Mouse (Mus musculus): ENCODE measurements at regions not wholly inside any gene's neighbourhood (a gene's known extent, or its start where the extent isn't known, plus 50 kb on each side); places are given as distances from the start of the nearest gene placed in this dataset.

DNA sequence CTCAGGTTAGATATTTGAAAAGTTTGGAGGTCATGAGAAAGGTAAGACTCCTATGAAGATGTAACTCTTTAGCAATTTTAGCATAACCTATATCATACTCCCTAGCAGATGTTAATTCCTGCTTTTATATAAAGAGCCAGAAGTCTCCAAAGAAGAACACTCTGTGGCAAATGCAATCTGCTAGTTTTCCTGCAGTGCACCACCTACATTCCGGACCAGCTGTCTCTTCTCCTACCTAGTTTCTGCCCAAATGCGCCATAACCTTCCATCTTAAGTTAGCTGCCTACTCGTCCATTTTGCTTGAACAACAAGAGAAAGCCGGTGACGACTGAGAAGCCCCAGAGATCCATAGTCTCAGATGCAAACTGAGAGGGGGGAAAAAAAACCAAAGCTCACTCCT is 124.5 kb upstream of the Hmga2 start:
- H3K27me3 ChIP-seq (replicated peaks) = no peaks in the 10 kb centered on the region

DNA sequence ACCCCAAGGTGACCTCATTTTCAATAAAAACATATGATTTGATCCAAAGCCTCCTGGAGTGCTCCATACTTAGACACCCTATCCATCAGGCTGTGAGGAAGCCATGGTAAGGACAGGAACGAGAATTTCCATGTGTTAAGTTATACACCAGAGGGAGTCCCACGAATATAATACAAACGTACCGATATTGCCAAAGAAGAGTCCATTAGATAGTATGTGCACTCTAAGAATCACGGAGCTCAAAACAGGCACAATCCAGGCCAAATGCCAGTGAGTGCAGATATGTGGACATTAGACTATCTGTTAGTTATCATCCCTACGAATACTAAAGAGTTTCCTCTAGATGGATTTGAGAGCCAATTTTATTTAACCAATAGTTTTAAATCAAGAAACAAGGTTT is 123.3 kb upstream of the Hmga2 start:
- Histone ChIP-seq H3K4me1 (no peaks in the 10 kb centered on the region), H3K9me3 (no peaks in the 10 kb centered on the region), H3K27ac (no peak overlapping the region), H3K4me2 (no peak overlapping the region), H3K27me3 (replicated peaks) (no peaks in the 10 kb centered on the region), H3K36me3 (no peaks in the 10 kb centered on the region), H3K9ac (no peak overlapping the region), H3K4me3 (replicated peaks) (no peak overlapping the region)
- WGBS = 64% methylated on average over 6 of the region's 6 CpGs
- ATAC-seq (ENCODE audit: insufficient read depth, low FRiP score, low read depth) = no peak

More for the DNA sequence above, 124.5 kb upstream of the Hmga2 start:
- Histone ChIP-seq H3K27ac (no peak overlapping the region), H3K9me3 (no peaks in the 10 kb centered on the region), H3K9ac (no peak overlapping the region), H3K4me2 (no peak overlapping the region), H3K36me3 (no peaks in the 10 kb centered on the region), H3K4me1 (no peaks in the 10 kb centered on the region), H3K4me3 (replicated peaks) (no peak overlapping the region)
- 86% methylated on average over 5 of the region's 5 CpGs for WGBS
- no peak for ATAC-seq (ENCODE audit: insufficient read depth, low FRiP score, low read depth)

DNA sequence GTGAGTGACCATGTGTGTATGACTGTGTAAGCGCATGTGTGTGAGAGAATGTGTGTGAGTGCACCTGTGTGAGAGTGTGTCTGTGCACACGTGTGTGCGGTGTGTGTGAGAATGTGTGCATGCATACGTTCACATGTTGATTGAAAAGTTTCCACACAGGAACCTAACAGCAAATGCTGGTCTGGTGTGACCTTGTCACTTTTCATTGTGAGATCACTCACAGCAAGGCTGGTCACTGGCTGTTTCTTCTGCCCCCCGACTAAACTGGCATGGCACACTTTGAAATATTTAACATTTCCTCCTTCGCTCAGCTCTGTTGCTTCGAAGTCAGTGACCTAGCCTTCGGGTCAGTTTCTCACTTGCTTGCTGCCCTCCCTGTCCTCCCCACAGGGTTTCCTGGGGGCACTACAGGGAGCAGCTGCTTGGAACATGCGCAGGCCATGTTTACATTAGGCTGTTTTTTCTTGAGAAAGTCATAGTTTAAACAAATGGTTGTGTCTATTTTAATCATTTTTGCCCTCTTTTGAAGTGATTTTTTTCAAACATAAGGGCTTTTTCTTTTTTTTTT is 121.1 kb upstream of the Hmga2 start:
- H3K4me1 ChIP-seq = no peaks in the 10 kb centered on the region
- WGBS = 36% methylated on average over 9 of the region's 9 CpGs
- 0 out of 2 replicates have a peak, but pooled peaks have one; percentile 39 for ATAC-seq (ENCODE audit: insufficient read depth, low FRiP score, low read depth)

DNA sequence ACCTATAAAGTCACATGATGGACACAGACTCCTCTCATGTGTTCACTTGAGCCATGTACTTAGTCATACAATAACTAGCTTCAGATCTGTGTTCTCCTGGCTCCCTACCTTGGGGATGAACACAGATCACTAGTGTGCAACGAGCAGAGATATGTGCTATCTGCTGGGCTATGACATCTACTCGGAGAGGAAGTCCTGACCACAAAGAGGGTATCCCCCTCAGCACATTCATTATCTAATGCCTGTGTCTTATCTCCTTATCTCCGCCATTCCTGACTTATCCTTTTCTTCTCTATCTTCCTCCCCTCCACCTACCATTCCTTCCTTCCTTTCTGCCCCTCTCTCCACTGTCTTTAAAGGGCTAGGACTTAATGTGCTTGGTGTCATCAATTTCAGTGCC is 118.9 kb upstream of the Hmga2 start:
- no peak overlapping the region for H3K9ac ChIP-seq
- no peaks in the 10 kb centered on the region for H3K4me1 ChIP-seq
- H3K36me3 ChIP-seq = no peaks in the 10 kb centered on the region
- no peak for ATAC-seq (ENCODE audit: insufficient read depth, low FRiP score, low read depth)
- no peak overlapping the region for H3K4me2 ChIP-seq
- WGBS = 82% methylated on average over 3 of the region's 3 CpGs
- H3K27ac ChIP-seq = no peak overlapping the region
- H3K27me3 ChIP-seq (replicated peaks) = no peaks in the 10 kb centered on the region
- no peaks in the 10 kb centered on the region for H3K9me3 ChIP-seq
- H3K4me3 ChIP-seq (replicated peaks) = no peak overlapping the region

More for the DNA sequence above, 121.1 kb upstream of the Hmga2 start:
- Histone ChIP-seq H3K27ac (no peak overlapping the region), H3K9me3 (no peaks in the 10 kb centered on the region), H3K4me2 (no peak overlapping the region), H3K27me3 (replicated peaks) (no peaks in the 10 kb centered on the region), H3K4me3 (replicated peaks) (no peak overlapping the region), H3K9ac (no peak overlapping the region), H3K36me3 (no peaks in the 10 kb centered on the region)

DNA sequence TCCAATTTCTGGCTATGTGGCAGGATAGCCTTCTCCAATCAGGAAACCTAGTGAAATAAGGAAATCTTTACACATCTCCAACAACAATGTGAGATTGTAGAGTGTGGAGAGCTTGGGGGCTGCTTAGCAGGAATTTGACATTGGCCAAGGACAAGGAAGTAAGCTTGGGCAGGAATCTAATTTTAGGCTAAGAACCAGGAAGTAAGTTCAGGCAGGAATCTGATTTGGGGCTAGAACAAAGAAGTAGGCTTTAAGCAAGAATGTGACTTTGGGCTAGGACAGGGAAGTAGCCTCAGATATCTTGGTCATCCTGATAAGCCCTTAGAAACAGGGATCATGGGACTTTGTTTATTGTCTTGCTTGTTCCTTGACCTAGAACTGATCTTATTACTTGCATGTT is 117.6 kb upstream of the Hmga2 start:
- Histone ChIP-seq H3K36me3 (no peaks in the 10 kb centered on the region), H3K4me2 (no peak overlapping the region), H3K27ac (no peak overlapping the region), H3K4me1 (no peaks in the 10 kb centered on the region), H3K9me3 (no peaks in the 10 kb centered on the region), H3K9ac (no peak overlapping the region), H3K27me3 (replicated peaks) (no peaks in the 10 kb centered on the region), H3K4me3 (replicated peaks) (no peak overlapping the region)
- no peak for ATAC-seq (ENCODE audit: insufficient read depth, low FRiP score, low read depth)

DNA sequence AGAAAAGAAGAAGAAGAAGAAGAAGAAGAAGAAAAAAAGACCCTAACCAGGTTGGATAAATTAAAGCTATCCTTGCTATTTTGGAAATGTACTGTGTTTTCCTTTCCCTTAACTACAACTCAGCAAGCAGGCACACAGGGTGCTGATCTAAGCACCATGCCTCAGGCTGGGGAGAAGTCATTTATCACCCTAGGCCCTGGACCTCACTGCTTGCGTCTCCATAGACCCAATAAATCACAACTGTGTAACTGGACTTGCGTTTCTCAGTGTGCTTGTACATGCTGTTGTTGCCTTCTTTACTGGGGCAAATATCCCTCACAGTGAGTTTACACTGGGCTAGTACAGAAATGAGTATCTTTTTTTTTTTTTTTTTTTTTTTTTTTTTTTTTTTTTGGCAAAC is 113.4 kb upstream of the Hmga2 start:
- no peak for ATAC-seq (ENCODE audit: insufficient read depth, low FRiP score, low read depth)
- no peak overlapping the region for H3K9ac ChIP-seq
- no peaks in the 10 kb centered on the region for H3K27me3 ChIP-seq (replicated peaks)
- no peaks in the 10 kb centered on the region for H3K9me3 ChIP-seq
- 53% methylated on average over 2 of the region's 2 CpGs for WGBS
- no peak overlapping the region for H3K4me2 ChIP-seq
- H3K4me1 ChIP-seq = no peaks in the 10 kb centered on the region
- no peaks in the 10 kb centered on the region for H3K36me3 ChIP-seq
- no peak overlapping the region for H3K4me3 ChIP-seq (replicated peaks)
- no peak overlapping the region for H3K27ac ChIP-seq

DNA sequence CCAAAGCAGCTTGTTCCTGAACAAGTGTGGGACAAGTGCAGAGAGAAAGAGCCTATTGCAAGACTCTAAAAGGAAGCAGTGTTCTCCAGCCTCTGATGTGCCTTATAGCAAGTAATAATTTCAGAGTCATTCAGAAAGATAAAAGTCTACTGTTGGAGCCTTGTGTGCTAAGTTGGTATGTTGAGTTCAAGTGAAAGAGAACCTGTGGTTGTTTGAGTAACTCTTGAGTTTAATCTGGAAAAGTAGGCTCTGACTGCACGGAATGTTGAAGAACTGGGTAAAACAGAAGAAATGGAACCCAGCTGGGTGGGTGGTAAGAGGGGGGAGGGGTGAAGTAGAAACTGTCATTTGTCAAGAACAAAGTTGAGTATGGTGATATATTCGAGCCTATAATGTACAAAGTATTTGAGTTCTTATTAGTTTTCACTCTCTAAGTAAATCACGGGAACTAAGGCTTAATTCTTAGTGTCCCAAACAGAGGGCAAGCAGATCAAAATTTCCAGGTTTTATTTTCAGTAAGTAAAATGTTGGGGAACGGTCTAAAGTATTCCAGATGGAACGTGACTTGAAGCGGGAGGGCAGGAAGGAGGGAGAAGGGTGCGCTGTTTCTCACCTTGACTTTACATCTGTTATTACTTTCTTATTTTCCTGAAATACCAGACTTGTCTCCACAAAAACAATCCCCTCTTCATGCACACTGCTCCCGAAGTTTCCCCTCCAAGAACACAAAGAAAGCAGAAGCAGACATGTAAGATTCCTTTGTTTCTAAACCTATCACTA is 111.8 kb upstream of the Hmga2 start:
- WGBS = 67% methylated on average over 8 of the region's 8 CpGs
- ATAC-seq (ENCODE audit: insufficient read depth, low FRiP score, low read depth) = no peak
- H3K9me3 ChIP-seq = no peaks in the 10 kb centered on the region
- H3K27ac ChIP-seq = no peak overlapping the region
- no peaks in the 10 kb centered on the region for H3K36me3 ChIP-seq
- H3K9ac ChIP-seq = no peak overlapping the region
- 0 out of 2 replicates have a peak, but pooled peaks cover under 1% of the 10 kb centered on the region for H3K4me1 ChIP-seq
- no peak overlapping the region for H3K4me2 ChIP-seq
- no peak overlapping the region for H3K4me3 ChIP-seq (replicated peaks)
- no peaks in the 10 kb centered on the region for H3K27me3 ChIP-seq (replicated peaks)

DNA sequence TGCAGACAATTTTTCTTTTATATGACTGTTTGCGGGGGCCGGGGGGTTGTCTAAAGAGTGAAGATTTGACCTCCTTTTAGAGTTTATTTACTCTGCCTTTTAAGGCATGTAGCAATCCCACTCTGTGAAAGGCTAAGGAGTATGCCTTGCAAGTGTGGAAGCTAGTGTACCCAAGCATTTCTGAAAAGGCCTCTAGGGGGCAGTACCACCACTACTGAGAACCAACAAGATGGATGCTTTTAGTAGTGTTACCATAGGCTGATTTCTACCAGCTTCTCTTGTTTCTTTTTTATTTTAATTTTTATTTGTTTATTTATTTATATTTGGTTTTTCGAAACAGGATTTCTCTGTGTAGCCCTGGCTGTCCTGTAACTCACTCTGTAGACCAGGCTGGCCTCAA is 110.9 kb upstream of the Hmga2 start:
- ATAC-seq (ENCODE audit: insufficient read depth, low FRiP score, low read depth) = no peak
- Histone ChIP-seq H3K4me1 (peaks cover 8% of the 10 kb centered on the region; the same call in 1 of the 2 replicates), H3K27ac (no peak overlapping the region), H3K9ac (no peak overlapping the region), H3K36me3 (no peaks in the 10 kb centered on the region), H3K27me3 (replicated peaks) (no peaks in the 10 kb centered on the region), H3K9me3 (no peaks in the 10 kb centered on the region), H3K4me3 (replicated peaks) (no peak overlapping the region), H3K4me2 (no peak overlapping the region)
- 74% methylated on average over 3 of the region's 3 CpGs for WGBS

DNA sequence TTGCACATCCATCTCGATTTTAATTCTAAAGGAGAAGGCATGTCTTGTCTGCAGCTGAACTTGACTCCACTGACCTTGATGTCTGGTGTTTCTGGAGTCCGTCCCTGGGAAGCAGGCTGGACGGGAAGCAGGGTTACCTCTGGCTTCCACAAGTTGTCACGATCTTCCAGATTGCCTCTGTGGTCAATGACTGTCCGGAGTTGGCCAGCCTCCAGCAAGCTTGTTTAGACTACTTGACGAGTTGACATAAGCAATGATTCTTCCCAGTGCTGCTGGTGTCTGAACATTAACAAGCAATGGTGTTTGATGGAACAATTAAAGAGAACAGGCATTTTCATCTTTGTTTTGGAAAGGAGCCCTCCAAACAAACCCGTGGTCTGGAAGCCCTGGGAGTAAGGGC is 106.2 kb upstream of the Hmga2 start:
- 21% methylated on average over 7 of the region's 7 CpGs for WGBS
- ATAC-seq (ENCODE audit: insufficient read depth, low FRiP score, low read depth) = no peak; the same call in 1 of the 2 replicates
- H3K4me2 ChIP-seq = no peak overlapping the region; the same call in 1 of the 2 replicates
- no peaks in the 10 kb centered on the region for H3K9me3 ChIP-seq
- H3K27me3 ChIP-seq (replicated peaks) = no peaks in the 10 kb centered on the region
- H3K27ac ChIP-seq = no peak overlapping the region
- no peak overlapping the region for H3K4me3 ChIP-seq (replicated peaks)
- no peak overlapping the region for H3K9ac ChIP-seq
- no peaks in the 10 kb centered on the region for H3K36me3 ChIP-seq
- H3K4me1 ChIP-seq = peaks cover 8% of the 10 kb centered on the region; the same call in 1 of the 2 replicates

DNA sequence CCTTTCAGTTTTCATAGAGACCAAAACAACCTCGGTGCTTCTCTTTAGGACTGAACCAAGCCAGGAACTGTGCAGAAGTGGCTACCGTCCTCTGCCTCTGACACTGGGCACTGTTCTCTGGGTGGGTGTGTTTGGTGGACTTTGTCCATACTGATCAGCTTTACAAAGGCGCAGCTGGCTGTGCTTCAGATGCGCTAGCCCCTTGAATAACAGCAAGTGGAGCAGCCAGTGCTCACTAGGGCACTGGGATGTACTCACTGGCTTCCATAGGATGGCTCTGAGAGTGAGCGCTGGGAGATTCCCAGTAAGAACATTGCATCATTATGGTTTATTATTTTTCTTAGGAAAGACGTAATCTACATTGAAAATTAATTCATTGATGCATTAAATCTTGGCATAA is 105.3 kb upstream of the Hmga2 start:
- no peak for ATAC-seq (ENCODE audit: insufficient read depth, low FRiP score, low read depth)
- no peaks in the 10 kb centered on the region for H3K9me3 ChIP-seq
- no peak overlapping the region for H3K9ac ChIP-seq
- H3K27me3 ChIP-seq (replicated peaks) = no peaks in the 10 kb centered on the region
- H3K36me3 ChIP-seq = no peaks in the 10 kb centered on the region
- no peak overlapping the region for H3K4me2 ChIP-seq
- no peak overlapping the region for H3K27ac ChIP-seq
- H3K4me1 ChIP-seq = peaks cover 8% of the 10 kb centered on the region; the same call in 1 of the 2 replicates
- H3K4me3 ChIP-seq (replicated peaks) = no peak overlapping the region
- 75% methylated on average over 6 of the region's 6 CpGs for WGBS

DNA sequence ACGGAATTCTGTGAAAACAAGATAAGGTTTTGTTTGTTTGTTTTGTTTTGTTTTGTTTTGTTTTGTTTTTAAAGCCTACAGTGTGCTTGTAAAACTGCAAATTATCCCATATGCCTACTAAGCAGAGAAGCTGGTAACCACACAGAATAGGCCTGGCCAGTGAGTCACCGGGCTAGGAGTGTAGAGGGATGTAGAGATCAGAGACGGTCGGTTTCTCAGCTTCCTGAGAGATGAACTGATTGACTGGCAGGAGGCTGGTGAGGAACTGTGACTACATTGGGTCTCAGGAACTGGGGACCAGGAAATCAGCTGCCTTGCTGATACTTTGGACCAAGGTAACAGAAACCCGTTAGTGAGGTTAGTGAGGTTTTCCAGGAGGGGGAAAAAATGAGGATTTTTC is 100.6 kb upstream of the Hmga2 start:
- H3K4me3 ChIP-seq (replicated peaks) = no peak overlapping the region
- no peak overlapping the region for H3K27ac ChIP-seq
- no peaks in the 10 kb centered on the region for H3K4me1 ChIP-seq
- WGBS = 68% methylated on average over 5 of the region's 5 CpGs
- H3K9ac ChIP-seq = no peak overlapping the region
- H3K27me3 ChIP-seq (replicated peaks) = no peaks in the 10 kb centered on the region
- ATAC-seq (ENCODE audit: insufficient read depth, low FRiP score, low read depth) = no peak
- H3K9me3 ChIP-seq = no peaks in the 10 kb centered on the region
- H3K4me2 ChIP-seq = no peak overlapping the region
- no peaks in the 10 kb centered on the region for H3K36me3 ChIP-seq

DNA sequence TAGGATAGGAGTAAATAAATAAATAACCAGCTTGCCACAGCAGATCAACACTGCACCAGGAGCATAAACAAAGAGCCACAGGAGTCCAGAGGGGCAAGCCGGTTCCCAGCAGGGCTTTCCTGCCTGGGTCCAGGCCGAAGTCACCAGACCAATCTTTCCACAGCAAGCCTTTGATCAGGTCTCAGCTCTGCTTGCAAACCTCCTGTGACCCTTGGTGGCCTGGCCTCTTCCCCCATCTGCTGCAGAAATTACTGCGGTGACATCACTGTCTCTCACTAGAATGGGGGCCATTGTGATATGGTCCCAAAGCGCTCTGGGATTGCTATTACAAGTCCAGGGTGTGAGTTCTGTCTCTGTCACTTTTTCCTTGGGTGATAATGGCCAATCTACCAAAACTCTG is 99.9 kb upstream of the Hmga2 start:
- Histone ChIP-seq H3K36me3 (no peaks in the 10 kb centered on the region), H3K4me2 (no peak overlapping the region), H3K27me3 (replicated peaks) (no peaks in the 10 kb centered on the region), H3K4me1 (no peaks in the 10 kb centered on the region), H3K9ac (no peak overlapping the region), H3K27ac (no peak overlapping the region), H3K4me3 (replicated peaks) (no peak overlapping the region), H3K9me3 (no peaks in the 10 kb centered on the region)
- 51% methylated on average over 4 of the region's 4 CpGs for WGBS
- ATAC-seq (ENCODE audit: insufficient read depth, low FRiP score, low read depth) = no peak
